Mouse (Mus musculus) v-Abl transformed pro-B cells (cell line): ENCODE measurements at regions not wholly inside any gene's neighbourhood (a gene's known extent, or its start where the extent isn't known, plus 50 kb on each side); places are given as distances from the start of the nearest gene placed in this dataset.

Experiments
- in situ Hi-C, 2 experiments: fragments of 400-800 bp; cut with MboI; formaldehyde crosslinking; loops; one replicate each; pipeline ENCODE4 v1.15.1; 2025; ENCODE audit not compliant: unreplicated experiment in 2 of 2

- in situ Hi-C loops: no loop called here
These were observed 219.4 kb upstream of the Mdfic start for GRCm38 (mm10) chr6:15501063-15501462.

GRCm38 (mm10) chr6:15509314-15509713, 211.1 kb upstream of the Mdfic start:
- in situ Hi-C loops: no loop called here

GRCm38 (mm10) chr6:15537279-15537678, 183.2 kb upstream of the Mdfic start:
- in situ Hi-C loops: no loop called here

GRCm38 (mm10) chr6:15541969-15542368, 178.5 kb upstream of the Mdfic start:
- in situ Hi-C loops: no loop called here

- in situ Hi-C loops: no loop called here
These were observed 176.9 kb upstream of the Mdfic start for GRCm38 (mm10) chr6:15543516-15544080.

- in situ Hi-C loops: no loop called here
These were observed 171.6 kb upstream of the Mdfic start for GRCm38 (mm10) chr6:15548833-15549232.

GRCm38 (mm10) chr6:15592780-15593179, 127.7 kb upstream of the Mdfic start:
- in situ Hi-C loops: no loop called here

- in situ Hi-C loops: no loop called here
These were observed 123.1 kb upstream of the Mdfic start for GRCm38 (mm10) chr6:15597226-15597983.

- in situ Hi-C loops: no loop called here
These were observed 110.3 kb upstream of the Mdfic start for GRCm38 (mm10) chr6:15610208-15610607.

- in situ Hi-C loops: loop anchor here in 1 of 2 experiments (10.0 kb wide), 1 partner anchor 119 kb away; no protein-coding TSS in a partner anchor
These were observed 94.4 kb upstream of the Mdfic start for GRCm38 (mm10) chr6:15625910-15626564.

- in situ Hi-C loops: no loop called here
These were observed 81.9 kb upstream of the Mdfic start for GRCm38 (mm10) chr6:15638548-15638947.

- in situ Hi-C loops: no loop called here
These were observed 81.1 kb upstream of the Mdfic start for GRCm38 (mm10) chr6:15639378-15639777.

GRCm38 (mm10) chr6:15639809-15640479, 80.5 kb upstream of the Mdfic start:
- in situ Hi-C loops: no loop called here

- in situ Hi-C loops: no loop called here
These were observed 76.2 kb upstream of the Mdfic start for GRCm38 (mm10) chr6:15644311-15644710.

GRCm38 (mm10) chr6:15647499-15647898, 73.0 kb upstream of the Mdfic start:
- in situ Hi-C loops: no loop called here
